Mouse (Mus musculus): ENCODE results near the gene Chrna5. TPM values are rescaled to one million over a fixed set of nuclear protein-coding genes. Genes with fewer than 3 reads are reported as not detected.

Chrna5 gene
- polyA plus RNA-seq (2012; rRNA removed): 0.19 TPM in 1 of 2 replicates, not detected in the other

DNA sequence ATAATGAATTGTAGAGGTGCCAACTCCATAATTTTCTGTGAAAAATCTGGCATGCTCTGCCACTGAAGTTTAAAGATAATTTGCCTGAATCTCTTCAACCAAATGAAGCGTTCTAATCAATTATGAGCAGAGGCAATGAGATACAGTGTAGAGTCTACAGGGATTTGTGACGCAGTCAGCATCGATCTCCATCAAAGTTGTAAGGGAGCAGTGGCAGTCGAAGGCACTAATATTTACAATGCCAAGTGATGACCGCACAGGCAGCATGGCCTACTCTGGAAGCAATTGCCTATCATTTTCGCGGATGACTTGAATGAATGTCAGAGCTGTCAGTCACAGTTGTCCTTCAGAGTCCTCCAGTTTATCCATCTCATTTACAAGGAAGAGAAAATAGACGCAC is at the start of gene Chrna5:
TSS of gene Chrna5 (plus strand) at position 207 of the 400 bp plus-strand sequence.

DNA sequence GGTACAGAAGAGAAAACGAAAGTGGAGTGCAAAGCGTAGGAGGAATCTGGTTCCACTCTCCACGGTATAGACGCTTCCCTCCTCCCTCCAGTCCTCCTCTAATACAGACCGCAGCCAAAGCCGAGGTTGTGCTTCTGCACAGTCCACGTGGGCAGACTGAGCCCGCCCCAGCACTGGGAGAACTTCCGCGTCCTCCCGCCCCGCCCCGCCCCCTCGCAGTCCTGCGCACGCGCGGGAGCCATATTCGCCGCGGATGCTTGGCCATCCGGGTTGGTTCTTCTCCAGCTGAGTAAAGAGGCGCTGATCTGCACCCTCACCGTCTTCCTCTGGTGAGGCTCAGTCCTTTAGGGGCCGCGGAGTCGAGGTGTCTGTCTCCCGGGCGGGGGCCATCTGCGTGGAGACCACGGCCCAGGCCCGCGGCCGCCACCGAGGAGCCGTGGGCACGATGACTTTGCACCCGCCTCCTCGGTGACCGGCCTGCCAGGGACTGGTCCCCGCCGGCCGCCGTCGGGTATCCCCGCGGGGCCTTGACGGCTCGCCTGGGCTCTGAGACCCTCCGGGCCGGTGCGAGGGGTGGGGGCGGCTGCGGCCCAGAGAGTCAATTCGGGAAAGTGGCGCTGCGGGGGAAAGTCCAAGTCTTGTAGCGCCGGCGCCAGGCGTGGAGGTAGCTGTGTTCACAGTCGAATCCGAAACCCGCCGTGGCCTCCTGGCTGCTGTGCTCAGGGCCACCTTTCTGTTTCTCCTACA is 29.9 kb upstream of the Chrna5 start, which contains the start of the genes Psma4 and AY074887:
TSS of gene Psma4 (plus strand) at position 216 of the 747 bp plus-strand sequence.
TSS of gene AY074887 (minus strand) at position 424 of the 747 bp plus-strand sequence.

DNA sequence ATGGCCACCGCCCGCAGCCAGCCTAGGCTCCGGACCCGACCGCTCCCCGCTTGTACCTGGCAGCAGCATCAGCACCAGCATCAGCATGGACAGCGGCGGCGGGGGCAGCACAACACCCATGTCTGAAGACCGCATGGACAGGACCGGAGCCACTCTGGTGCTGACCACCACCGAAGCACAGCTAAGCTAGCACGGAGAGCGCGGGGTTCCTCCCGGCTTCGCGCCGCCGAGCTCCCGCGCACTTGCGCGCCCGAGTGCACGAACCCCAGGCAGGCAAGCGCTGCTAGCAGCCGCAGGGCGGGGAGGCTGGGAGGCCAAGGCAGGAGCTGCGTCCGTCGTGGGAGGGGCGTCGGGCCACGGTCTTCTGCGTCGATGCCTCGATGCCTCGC is 45.6 kb downstream of the Chrna5 start, which contains the start of gene Chrna3:
TSS of gene Chrna3 (minus strand) at position 288 of the 389 bp plus-strand sequence.

DNA sequence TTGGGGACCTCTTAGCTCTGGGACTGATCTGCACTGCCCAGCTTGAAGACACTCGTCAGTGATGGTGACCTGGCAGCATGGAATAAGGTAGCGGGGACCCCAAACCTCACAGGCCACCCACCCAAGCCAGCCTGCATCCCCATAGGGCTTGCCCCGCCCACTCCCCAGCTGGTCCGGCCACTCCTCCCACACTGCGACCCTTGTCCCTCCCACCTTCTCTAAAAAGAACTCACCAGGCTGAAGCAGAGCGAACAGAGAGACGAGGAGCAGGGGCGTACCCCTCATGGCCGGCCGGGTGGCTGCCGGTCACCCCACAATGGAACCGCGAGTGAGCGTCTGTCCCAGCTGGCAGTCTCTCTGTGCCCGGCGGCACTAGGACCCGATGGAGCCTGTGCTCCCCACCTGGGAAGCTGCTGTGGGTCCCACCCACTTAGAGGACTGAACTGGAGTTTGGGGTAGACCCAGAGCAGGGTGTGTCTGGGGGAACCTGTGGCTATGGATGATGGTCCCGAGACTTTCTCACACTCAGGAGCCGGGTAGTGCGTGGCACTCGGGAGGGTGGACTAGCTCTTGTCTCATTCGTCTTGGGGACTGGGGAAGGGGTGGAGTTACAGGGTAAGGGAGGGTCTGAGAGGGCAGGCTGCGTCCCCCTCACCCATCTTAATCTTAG is 67.7 kb downstream of the Chrna5 start, which contains the start of gene Chrnb4:
TSS of gene Chrnb4 (minus strand) at position 569 of the 670 bp plus-strand sequence.

Other genes starting within 250 kb of the Chrna5 start
- 17.2 and 18.9 TPM in 2 replicates for gene Wdr61, start 246.4 kb upstream of the Chrna5 start, polyA plus RNA-seq (2012; rRNA removed)
- gene Crabp1, start 216.1 kb upstream of the Chrna5 start, polyA plus RNA-seq (2012; rRNA removed): 2.3 and 12.1 TPM in 2 replicates
- 2.8 and 3.4 TPM in 2 replicates for gene Ireb2, start 117.1 kb upstream of the Chrna5 start, polyA plus RNA-seq (2012; rRNA removed)
- 0.86 and 1.4 TPM in 2 replicates for gene Hykk, start 63.6 kb upstream of the Chrna5 start, polyA plus RNA-seq (2012; rRNA removed)
- gene Psma4, start 30.1 kb upstream of the Chrna5 start, polyA plus RNA-seq (2012; rRNA removed): 22.8 and 25.9 TPM in 2 replicates
- gene AY074887, start 29.9 kb upstream of the Chrna5 start, polyA plus RNA-seq (2012; rRNA removed): not detected in 2 replicates
- 3.4 and 4.3 TPM in 2 replicates for gene Chrna3, start 45.7 kb downstream of the Chrna5 start, polyA plus RNA-seq (2012; rRNA removed)
- 5.7 and 9.4 TPM in 2 replicates for gene Chrnb4, start 67.9 kb downstream of the Chrna5 start, polyA plus RNA-seq (2012; rRNA removed)
- 15.8 and 17.3 TPM in 2 replicates for gene Ube2q2, start 168.0 kb downstream of the Chrna5 start, polyA plus RNA-seq (2012; rRNA removed)
- gene Fbxo22, start 228.0 kb downstream of the Chrna5 start, polyA plus RNA-seq (2012; rRNA removed): 9.7 and 10.2 TPM in 2 replicates